Mouse (Mus musculus) liver, embryonic 14.5 days (tissue): ENCODE measurements at regions not wholly inside any gene's neighbourhood (a gene's known extent, or its start where the extent isn't known, plus 50 kb on each side); places are given as distances from the start of the nearest gene placed in this dataset.

Source experiments
- CTCF ChIP-seq: IDR thresholded peaks from 2 replicates; pipeline ENCODE4 v1.5.1; 2016; ENCODE audit warnings: antibody characterized with exemption, low read depth, control low read depth
- EP300 ChIP-seq: IDR thresholded peaks from 2 replicates; pipeline ENCODE4 v1.6.1; 2016; ENCODE audit warnings: antibody characterized with exemption, low read depth

GRCm38 (mm10) chr1:136741061-136741460 lies 116.4 kb downstream of the Zfp281 start:
- TF ChIP-seq CTCF = no peak
- TF ChIP-seq EP300 = no peak
